Mouse (Mus musculus): Measurements from ENCODE around the gene Fkbpl. TPM values are rescaled to one million over a fixed set of nuclear protein-coding genes. Genes with fewer than 3 reads are reported as not detected.

Gene Fkbpl
- polyA plus RNA-seq, 1 experiment from 2014 or later = 10.7 TPM

GRCm38 (mm10) chr17:34627093-34627942, 17.2 kb upstream of the Fkbpl start:
- H3K4me1 ChIP-seq (replicated peaks) = peaks cover 50% of the 10 kb centered on the region
- H3K27ac ChIP-seq = peak overlapping the region; percentile 94

GRCm38 (mm10) chr17:34627943-34628643, 16.5 kb upstream of the Fkbpl start, which contains the start of gene Ppt2:
TSS of gene Ppt2 (minus strand) at chr17:34628510.
- H3K4me1 ChIP-seq (replicated peaks) = peaks cover 53% of the 10 kb centered on the region

More at GRCm38 (mm10) chr17:34627093-34627942, 17.2 kb upstream of the Fkbpl start:
- Histone ChIP-seq H3K9me3 (replicated peaks) (no peaks in the 10 kb centered on the region), H3K4me3 (peak overlapping the region; percentile 85), H3K4me2 (peak overlapping the region; percentile 97), H3K27me3 (peaks cover 35% of the 10 kb centered on the region), H3K36me3 (peaks cover 23% of the 10 kb centered on the region), H3K9ac (peak overlapping the region; percentile 80)
- WGBS = under 1% methylated on average over 43 of the region's 45 CpGs
- peak; percentile 86 for ATAC-seq (replicated peaks; ENCODE audit: insufficient number of reproducible peaks, insufficient read depth, low FRiP score, low read depth)

GRCm38 (mm10) chr17:34628644-34628967, 16.0 kb upstream of the Fkbpl start:
- Histone ChIP-seq H3K9me3 (replicated peaks) (no peaks in the 10 kb centered on the region), H3K4me2 (peak overlapping the region; percentile 97), H3K27ac (peak overlapping the region; percentile 94; the same call in 1 of the 2 replicates), H3K36me3 (peaks cover 10% of the 10 kb centered on the region), H3K4me1 (replicated peaks) (peaks cover 53% of the 10 kb centered on the region), H3K9ac (peak overlapping the region; percentile 70), H3K27me3 (peaks cover 47% of the 10 kb centered on the region), H3K4me3 (peak overlapping the region; percentile 85)
- ATAC-seq (replicated peaks; ENCODE audit: insufficient number of reproducible peaks, insufficient read depth, low FRiP score, low read depth) = no peak
- WGBS = 50% methylated on average over 5 of the region's 5 CpGs

More at GRCm38 (mm10) chr17:34627943-34628643, 16.5 kb upstream of the Fkbpl start, which contains the start of gene Ppt2:
- ATAC-seq (replicated peaks; ENCODE audit: insufficient number of reproducible peaks, insufficient read depth, low FRiP score, low read depth) = no peak
- H3K4me3 ChIP-seq = peak within 1 kb of the TSS; percentile 85
- H3K9me3 ChIP-seq (replicated peaks) = no peaks in the 10 kb centered on the region
- peak within 1 kb of the TSS; percentile 94 for H3K27ac ChIP-seq
- H3K36me3 ChIP-seq = peaks cover 15% of the 10 kb centered on the region
- peaks cover 42% of the 10 kb centered on the region for H3K27me3 ChIP-seq
- H3K9ac ChIP-seq = peak within 1 kb of the TSS; percentile 70
- peak within 1 kb of the TSS; percentile 97 for H3K4me2 ChIP-seq
- 3% methylated on average over 29 of the region's 29 CpGs for WGBS

- peaks cover 6% of the 10 kb centered on the region; the same call in 1 of the 2 replicates for H3K36me3 ChIP-seq
- H3K9me3 ChIP-seq (replicated peaks) = no peaks in the 10 kb centered on the region
- H3K27me3 ChIP-seq = peaks cover 54% of the 10 kb centered on the region
- 5% methylated on average over 16 of the region's 16 CpGs for WGBS
- peak within 1 kb of the TSS; percentile 85 for H3K4me3 ChIP-seq
- H3K4me2 ChIP-seq = peak within 1 kb of the TSS; percentile 97
- H3K4me1 ChIP-seq (replicated peaks) = peaks cover 53% of the 10 kb centered on the region
- peak within 1 kb of the TSS; percentile 94 for H3K27ac ChIP-seq
- no peak for ATAC-seq (replicated peaks; ENCODE audit: insufficient number of reproducible peaks, insufficient read depth, low FRiP score, low read depth)
- H3K9ac ChIP-seq = peak within 1 kb of the TSS; percentile 70
Measured at GRCm38 (mm10) chr17:34629221-34629751, 15.3 kb upstream of the Fkbpl start, which contains the start of gene Prrt1. TSS of gene Prrt1 (plus strand) at chr17:34629533.

GRCm38 (mm10) chr17:34629796-34630603, 14.6 kb upstream of the Fkbpl start:
- H3K36me3 ChIP-seq = peaks cover 6% of the 10 kb centered on the region; the same call in 1 of the 2 replicates
- ATAC-seq (replicated peaks; ENCODE audit: insufficient number of reproducible peaks, insufficient read depth, low FRiP score, low read depth) = no peak
- H3K4me1 ChIP-seq (replicated peaks) = peaks cover 53% of the 10 kb centered on the region
- H3K4me3 ChIP-seq = peak overlapping the region; percentile 85
- peaks cover 56% of the 10 kb centered on the region for H3K27me3 ChIP-seq
- 26% methylated on average over 12 of the region's 12 CpGs for WGBS
- H3K9me3 ChIP-seq (replicated peaks) = no peaks in the 10 kb centered on the region
- peak overlapping the region; percentile 97 for H3K4me2 ChIP-seq
- no peak overlapping the region; the same call in 1 of the 2 replicates for H3K27ac ChIP-seq
- no peak overlapping the region for H3K9ac ChIP-seq

GRCm38 (mm10) chr17:34630761-34631301, 13.7 kb upstream of the Fkbpl start:
- peak overlapping the region; percentile 97 for H3K4me2 ChIP-seq
- peaks cover 61% of the 10 kb centered on the region for H3K27me3 ChIP-seq
- WGBS = 2% methylated on average over 48 of the region's 48 CpGs
- H3K9ac ChIP-seq = no peak overlapping the region
- peaks cover 53% of the 10 kb centered on the region for H3K4me1 ChIP-seq (replicated peaks)
- H3K9me3 ChIP-seq (replicated peaks) = no peaks in the 10 kb centered on the region
- H3K36me3 ChIP-seq = no peaks in the 10 kb centered on the region
- no peak for ATAC-seq (replicated peaks; ENCODE audit: insufficient number of reproducible peaks, insufficient read depth, low FRiP score, low read depth)
- H3K4me3 ChIP-seq = peak overlapping the region; percentile 44
- H3K27ac ChIP-seq = peak overlapping the region; percentile 13; the same call in 1 of the 2 replicates

- Histone ChIP-seq H3K4me3 (peak overlapping the region; percentile 44), H3K9ac (0 out of 2 replicates have a peak overlapping the region, but pooled peaks have one; percentile 32), H3K4me2 (peak overlapping the region; percentile 97), H3K9me3 (replicated peaks) (no peaks in the 10 kb centered on the region), H3K4me1 (replicated peaks) (peaks cover 45% of the 10 kb centered on the region), H3K36me3 (no peaks in the 10 kb centered on the region), H3K27me3 (peaks cover 66% of the 10 kb centered on the region), H3K27ac (no peak overlapping the region; the same call in 1 of the 2 replicates)
- ATAC-seq (replicated peaks; ENCODE audit: insufficient number of reproducible peaks, insufficient read depth, low FRiP score, low read depth) = no peak
- 9% methylated on average over 12 of the region's 12 CpGs for WGBS
Measured at GRCm38 (mm10) chr17:34631647-34632046, 12.9 kb upstream of the Fkbpl start.

GRCm38 (mm10) chr17:34632261-34632691, 12.3 kb upstream of the Fkbpl start:
- peak overlapping the region; percentile 44 for H3K4me3 ChIP-seq
- peak; percentile 31; the same call in 1 of the 2 replicates for ATAC-seq (replicated peaks; ENCODE audit: insufficient number of reproducible peaks, insufficient read depth, low FRiP score, low read depth)
- peak overlapping the region; percentile 21; the same call in 1 of the 2 replicates for H3K27ac ChIP-seq
- peaks cover 70% of the 10 kb centered on the region for H3K27me3 ChIP-seq
- H3K36me3 ChIP-seq = no peaks in the 10 kb centered on the region
- peak overlapping the region; percentile 97 for H3K4me2 ChIP-seq
- no peaks in the 10 kb centered on the region for H3K9me3 ChIP-seq (replicated peaks)
- H3K9ac ChIP-seq = 0 out of 2 replicates have a peak overlapping the region, but pooled peaks have one; percentile 32
- peaks cover 43% of the 10 kb centered on the region for H3K4me1 ChIP-seq (replicated peaks)
- WGBS = under 1% methylated on average over 26 of the region's 26 CpGs

- Histone ChIP-seq H3K27ac (no peak overlapping the region), H3K36me3 (no peaks in the 10 kb centered on the region), H3K4me1 (replicated peaks) (peaks cover 22% of the 10 kb centered on the region), H3K27me3 (peaks cover 52% of the 10 kb centered on the region), H3K4me3 (no peak overlapping the region), H3K4me2 (no peak overlapping the region), H3K9ac (no peak overlapping the region), H3K9me3 (replicated peaks) (no peaks in the 10 kb centered on the region)
- ATAC-seq (replicated peaks; ENCODE audit: insufficient number of reproducible peaks, insufficient read depth, low FRiP score, low read depth) = no peak
- 71% methylated on average over 2 of the region's 2 CpGs for WGBS
Measured at GRCm38 (mm10) chr17:34635671-34636070, 8.9 kb upstream of the Fkbpl start.

- Histone ChIP-seq H3K27ac (no peak overlapping the region), H3K9ac (no peak overlapping the region), H3K4me3 (no peak overlapping the region), H3K9me3 (replicated peaks) (no peaks in the 10 kb centered on the region), H3K4me1 (replicated peaks) (peaks cover 14% of the 10 kb centered on the region), H3K27me3 (peaks cover 34% of the 10 kb centered on the region), H3K36me3 (no peaks in the 10 kb centered on the region), H3K4me2 (no peak overlapping the region)
- 63% methylated on average over 3 of the region's 3 CpGs for WGBS
- no peak for ATAC-seq (replicated peaks; ENCODE audit: insufficient number of reproducible peaks, insufficient read depth, low FRiP score, low read depth)
Measured at GRCm38 (mm10) chr17:34637459-34637858, 7.1 kb upstream of the Fkbpl start.

Measured in heart, embryonic 15.5 days (tissue).